Mouse (Mus musculus) cortical plate, adult 2 months (tissue): ENCODE measurements around the gene Dync1i1.

Experiments
- CTCF ChIP-seq: fragments of 200-500 bp; IDR thresholded peaks from 2 replicates; pipeline ENCODE4 v1.5.1; 2011; ENCODE audit warnings: mild to moderate bottlenecking, control low read depth, low read length; ENCODE audit not compliant: insufficient read depth; ENCODE audit errors: extremely low read depth
- POLR2A ChIP-seq: fragments of 200-500 bp; IDR thresholded peaks from 2 replicates; pipeline ENCODE4 v1.6.1; 2011; ENCODE audit warnings: mild to moderate bottlenecking, low read length, control low read depth; ENCODE audit not compliant: insufficient read depth; ENCODE audit errors: extremely low read depth

DNA sequence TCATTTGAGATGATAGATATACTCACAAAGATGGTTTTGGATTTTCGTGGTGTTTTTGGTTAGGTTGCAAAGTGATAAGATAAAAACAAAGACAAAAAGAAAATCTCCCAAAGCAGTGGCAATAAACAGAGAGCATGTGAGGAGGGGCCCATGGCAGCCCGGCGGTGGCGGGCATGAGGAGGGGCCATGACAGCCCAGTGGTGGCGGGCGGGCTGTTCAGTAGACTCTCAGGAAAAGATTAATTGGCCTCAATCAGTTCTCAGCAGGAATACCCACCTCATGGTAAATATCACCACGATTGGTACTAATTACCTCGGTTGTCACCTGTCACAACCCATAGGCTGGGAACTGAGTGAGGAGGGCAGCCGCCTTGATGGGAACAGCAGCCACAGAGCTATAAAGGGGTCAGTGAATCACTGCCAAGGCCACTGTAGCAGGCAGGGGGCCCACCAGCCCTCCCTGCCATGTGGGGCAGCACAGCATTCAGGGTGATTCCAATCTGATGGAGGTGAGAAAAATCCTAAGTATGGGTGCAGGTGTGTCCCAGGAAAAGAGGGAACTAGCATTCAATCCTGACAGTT, 224.5 kb downstream of the Dync1i1 start:
- TF ChIP-seq CTCF = no peak
- TF ChIP-seq POLR2A = no peak
